Comparison of ENCODE assay signal across 8 mouse cellular contexts in genomic region chr19:8920073-8920736, GRCm38 (mm10). TPM values are rescaled to one million over a fixed set of nuclear protein-coding genes. Genes with fewer than 3 reads are reported as not detected.
A peak's percentile ranks its signal among the peaks of the same experiment; 100 is the strongest.
DNase-seq lines count a peak whose midpoint lies in the region; ATAC-seq and TF ChIP-seq lines count a peak whose summit lies in the region.

TSS of gene B3gat3 (plus strand) at chr19:8920374.

- TF ChIP-seq CTCF in lung, embryonic 14.5 days (IDR thresholded peaks at IDR 0.05; ENCODE audit: low read depth) = no peak

- H3K36me3 ChIP-seq in lung, embryonic 14.5 days (ENCODE audit: insufficient read depth) = peaks cover 30% of the 10 kb centered on the region

- peak; percentile 93 for DNase-seq in MN1 (ENCODE audit: low spot score)
- DNase-seq in cerebellum, adult 9-10 months = peak; percentile 96
- DNase-seq in layer of hippocampus, adult 8-10 months (ENCODE audit: low spot score in 2 of 2) = peak; percentile 92 to 93
- DNase-seq in lung, embryonic 14.5 days = peak; percentile 97
- peak; percentile 93 for DNase-seq in testis, postnatal 14 days (ENCODE audit: low spot score)

- peak within 1 kb of the TSS; percentile 89 for H3K27ac ChIP-seq in lung, embryonic 14.5 days (ENCODE audit: low read depth)

- peak within 1 kb of the TSS; percentile 89 for H3K4me2 ChIP-seq in lung, embryonic 14.5 days

- H3K9ac ChIP-seq in lung, embryonic 14.5 days = peak within 1 kb of the TSS; percentile 73

- 2% methylated on average over 49 of the region's 50 CpGs for WGBS in lung, embryonic 14.5 days

- no peaks in the 10 kb centered on the region for H3K9me3 ChIP-seq in lung, embryonic 14.5 days (ENCODE audit: low read depth, low read length)

- no peaks in the 10 kb centered on the region for H3K27me3 ChIP-seq in lung, embryonic 14.5 days (ENCODE audit: insufficient read depth, low read length)

- peak; percentile 98 for ATAC-seq in frontal cortex, adult (ENCODE audit: low TSS enrichment)
- ATAC-seq in hematopoietic stem cell, adult 5-6 weeks (replicated peaks in 1 of 2; ENCODE audit: insufficient read depth in 1 of 2, low FRiP score in 2 of 2, low TSS enrichment in 1 of 2, low read depth in 1 of 2, poor library complexity in 2 of 2, severe bottlenecking in 2 of 2) = peak; percentile 82 to 83
- ATAC-seq in lung, embryonic 14.5 days (ENCODE audit: insufficient read depth) = peak; percentile 97
- ATAC-seq in neutrophil, adult 5-6 weeks (ENCODE audit: extremely low read depth, insufficient number of reproducible peaks, low FRiP score, poor library complexity, severe bottlenecking) = peak; percentile 88

- H3K4me3 ChIP-seq in lung, embryonic 14.5 days (ENCODE audit: low read depth, low read length) = peak within 1 kb of the TSS; percentile 83

- H3K4me1 ChIP-seq in lung, embryonic 14.5 days (ENCODE audit: insufficient read depth) = no peaks in the 10 kb centered on the region

RNA-seq across cellular contexts. Expression of gene B3gat3, which starts in this region (rescaled TPM):
- 17.2 and 26.8 TPM in 2 replicates for total RNA-seq in hematopoietic stem cell, adult 5-6 weeks (2017)
- 100 to 1,000 TPM; 161 to 167 (median 162) TPM for total RNA-seq in layer of hippocampus, adult 8-10 months (2022)
- polyA plus RNA-seq in lung, embryonic 14.5 days (2014; fragmentation: Nextera tagmentation; extraction: Ambion mirVana) = 34.5 and 37.8 TPM in 2 replicates
- 46.6 and 47.5 TPM in 2 replicates for total RNA-seq in neutrophil, adult 5-6 weeks (2017)

Comparison
In these comparisons a context has a peak if more than half of its experiments do, and no peak if none do; other contexts are left out.
1. Peak in every context shown above with its lines: DNase-seq, ATAC-seq, H3K4me3 ChIP-seq and H3K27ac ChIP-seq.